Mouse (Mus musculus) embryonic facial prominence, embryonic 13.5 days (tissue): ENCODE results near the gene Rfwd3. TPM values are rescaled to one million over a fixed set of nuclear protein-coding genes. Genes with fewer than 3 reads are reported as not detected.
A peak's percentile ranks its signal among the peaks of the same experiment; 100 is the strongest.
"Not testable (repeated sequence)": the region's sequence is repeated elsewhere in the genome, so short reads cannot be mapped to it uniquely, and the experiment has no call there.

Experiments
- ATAC-seq: fragments of 200-750 bp; cut with Nextera tagmentation; 2 replicates; pipeline ENCODE4 v1.8.0; 2017; ENCODE audit warnings: low read depth; ENCODE audit not compliant: insufficient number of reproducible peaks, insufficient read depth, low FRiP score, low TSS enrichment
- H3K27ac ChIP-seq: fragments of 300-500 bp; sonication (generic); 2 replicates; pipeline ENCODE4 v1.5.1; 2015; ENCODE audit warnings: moderate library complexity, mild to moderate bottlenecking, inconsistent platforms
- H3K27me3 ChIP-seq: fragments of 300-500 bp; sonication (generic); 2 replicates; pipeline ENCODE4 v1.6.1; 2015; ENCODE audit warnings: mild to moderate bottlenecking, inconsistent platforms
- H3K36me3 ChIP-seq: fragments of 300-500 bp; sonication (generic); 2 replicates; pipeline ENCODE4 v1.6.1; 2015; ENCODE audit warnings: mild to moderate bottlenecking, inconsistent platforms
- H3K4me1 ChIP-seq: fragments of 300-500 bp; sonication (generic); 2 replicates; pipeline ENCODE4 v1.6.1; 2015; ENCODE audit warnings: inconsistent platforms
- H3K4me2 ChIP-seq: fragments of 300-500 bp; sonication (generic); 2 replicates; pipeline ENCODE4 v1.6.1; 2015; ENCODE audit warnings: moderate library complexity, mild to moderate bottlenecking, inconsistent platforms
- H3K4me3 ChIP-seq: fragments of 300-500 bp; sonication (generic); 2 replicates; pipeline ENCODE4 v1.5.1; 2015; ENCODE audit warnings: mild to moderate bottlenecking, inconsistent platforms
- H3K9ac ChIP-seq: fragments of 300-500 bp; sonication (generic); 2 replicates; pipeline ENCODE4 v1.6.1; 2015; ENCODE audit warnings: mild to moderate bottlenecking, inconsistent platforms
- H3K9me3 ChIP-seq: fragments of 300-500 bp; sonication (generic); 2 replicates; pipeline ENCODE4 v1.6.1; 2016; ENCODE audit warnings: inconsistent platforms
- WGBS: fragments of 180-500 bp; shearing (Covaris S2); methylation state at CpG from one replicate; pipeline ENCODE4 v1.1.7; 2015; ENCODE audit warnings: mixed read lengths; 5-methylcytosine and 5-hydroxymethylcytosine counted together
- polyA plus RNA-seq: library from polyadenylated mRNA; unstranded; fragments of >200 nt; fragmentation: Nextera tagmentation; extraction: Ambion mirVana; gene quantifications from 2 replicates; pipeline ENCODE4 v1.2.1, GENCODE M21; 2015

Gene Rfwd3
- polyA plus RNA-seq, 1 experiment from 2014 or later = 50.1 TPM

DNA sequence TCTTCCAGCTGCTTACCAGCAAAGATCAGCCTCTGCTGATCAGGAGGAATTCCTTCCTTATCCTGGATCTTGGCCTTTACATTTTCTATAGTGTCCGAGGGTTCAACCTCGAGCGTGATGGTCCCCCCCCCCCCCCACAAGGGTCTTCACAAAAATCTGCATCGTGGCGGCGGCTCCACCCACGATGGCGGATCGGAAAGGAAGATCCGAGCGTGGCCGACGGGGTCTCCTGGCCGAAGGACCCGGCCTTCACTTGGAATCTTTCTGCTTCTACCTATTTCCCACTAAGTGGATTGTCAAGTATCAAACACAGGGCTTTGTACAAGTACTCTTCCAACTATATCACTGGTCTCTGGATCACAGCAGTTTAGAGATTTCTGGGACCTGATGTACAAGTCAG, 10.0 kb upstream of the Rfwd3 start:
- H3K4me3 ChIP-seq, H3K4me1 ChIP-seq, H3K27ac ChIP-seq, ATAC-seq, H3K36me3 ChIP-seq, H3K27me3 ChIP-seq, H3K4me2 ChIP-seq, H3K9ac ChIP-seq, H3K9me3 ChIP-seq: not testable (repeated sequence)
- 84% methylated on average over 15 of the region's 15 CpGs for WGBS

DNA sequence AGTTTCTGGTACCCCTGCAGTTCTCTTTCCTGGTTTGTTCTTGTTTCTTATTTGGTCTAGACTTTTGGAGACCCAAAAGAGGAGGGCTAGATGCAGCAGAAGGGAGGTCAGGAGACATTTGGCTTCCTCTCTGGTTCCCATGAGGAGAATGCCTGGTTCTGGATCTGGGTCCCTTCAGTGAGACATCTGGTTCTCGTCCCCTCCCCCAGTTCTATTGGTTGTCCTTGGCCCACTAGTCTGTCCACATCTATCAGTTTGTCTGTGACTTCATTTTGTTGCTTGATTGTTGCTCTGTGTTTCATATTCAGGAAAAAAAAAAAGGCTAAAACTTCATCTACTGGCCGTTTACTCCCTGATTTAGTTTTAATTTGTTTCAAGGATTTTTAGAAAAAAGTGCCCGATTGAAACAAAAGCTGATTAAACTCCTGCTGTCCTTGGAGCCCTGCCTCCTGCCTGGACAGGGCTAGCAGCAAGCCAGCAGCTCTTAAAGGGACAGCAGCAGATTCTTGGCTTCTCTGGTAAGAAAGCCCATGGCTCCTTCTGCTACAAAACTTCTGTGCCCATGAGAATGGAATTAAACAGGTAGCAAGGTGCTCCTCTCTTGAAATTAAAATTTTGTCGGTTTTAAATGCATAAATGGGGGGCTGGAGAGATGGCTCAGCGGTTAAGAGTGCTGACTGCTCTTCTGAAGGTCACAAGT, 5.2 kb upstream of the Rfwd3 start:
- WGBS = 22% methylated on average over 5 of the region's 5 CpGs
- Histone ChIP-seq H3K27me3 (no peaks in the 10 kb centered on the region), H3K4me1 (no peaks in the 10 kb centered on the region), H3K36me3 (no peaks in the 10 kb centered on the region), H3K27ac (no peak overlapping the region), H3K4me3 (no peak overlapping the region), H3K4me2 (no peak overlapping the region), H3K9me3 (no peaks in the 10 kb centered on the region), H3K9ac (no peak overlapping the region)
- ATAC-seq = no peak

DNA sequence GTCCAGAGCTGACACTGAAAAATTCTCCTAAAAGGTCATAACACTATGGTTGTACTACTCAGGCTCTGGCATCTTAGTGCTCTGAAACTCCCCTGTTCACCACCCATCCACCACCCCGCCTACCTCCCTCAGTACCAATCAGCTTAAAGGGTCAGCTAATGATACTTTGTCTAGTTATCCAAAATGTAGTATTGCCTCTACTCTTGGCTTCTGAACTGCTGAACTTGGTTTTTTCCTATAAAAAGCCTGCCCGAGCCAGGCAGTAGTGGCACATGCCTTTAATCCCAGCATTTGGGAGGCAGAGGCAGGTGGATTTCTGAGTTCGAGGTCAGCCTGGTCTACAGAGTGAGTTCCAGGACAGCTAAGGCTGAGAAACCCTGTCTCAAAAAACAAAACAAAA, 4.3 kb upstream of the Rfwd3 start:
- Histone ChIP-seq H3K27ac (no peak overlapping the region), H3K4me2 (no peak overlapping the region), H3K36me3 (no peaks in the 10 kb centered on the region), H3K9me3 (no peaks in the 10 kb centered on the region), H3K4me3 (no peak overlapping the region), H3K9ac (no peak overlapping the region), H3K4me1 (no peaks in the 10 kb centered on the region), H3K27me3 (no peaks in the 10 kb centered on the region)
- WGBS = 92% methylated on average over 3 of the region's 3 CpGs
- ATAC-seq = no peak

DNA sequence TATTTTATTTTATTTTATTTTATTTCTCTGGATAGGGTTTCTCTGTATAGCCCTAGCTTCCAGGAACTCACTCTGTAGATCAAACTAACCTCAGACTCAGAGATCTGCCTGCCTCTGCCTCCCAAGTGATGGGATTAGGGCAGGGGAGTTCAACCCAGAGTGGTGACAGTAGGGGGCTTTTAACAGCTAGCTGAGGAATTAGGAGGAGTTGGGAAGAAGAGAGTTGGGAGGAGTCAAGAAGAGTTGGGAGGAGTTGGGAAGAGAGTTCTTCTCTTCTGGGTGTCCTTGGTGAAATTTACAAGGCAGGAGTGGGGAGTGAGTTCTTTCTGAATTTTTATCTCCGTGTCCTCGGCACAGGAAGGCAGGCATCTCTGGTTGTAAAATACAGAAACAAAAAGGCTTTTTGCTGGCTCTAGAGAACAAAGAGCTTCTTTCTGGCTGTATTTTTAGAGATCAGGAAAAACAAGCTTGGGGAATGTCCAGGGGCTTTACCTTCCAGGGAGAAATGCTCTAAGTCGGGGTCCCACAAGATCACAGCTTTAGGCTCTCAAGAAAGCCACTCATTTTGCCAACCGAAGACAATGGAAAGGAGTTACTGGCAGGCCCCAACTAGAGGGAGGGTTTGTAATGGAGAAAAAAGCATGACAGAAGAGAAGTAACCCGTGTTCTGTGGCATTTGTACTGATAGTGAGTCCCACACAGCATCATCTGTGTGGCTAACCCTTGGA, 3.2 kb upstream of the Rfwd3 start:
- H3K4me2 ChIP-seq, H3K27me3 ChIP-seq, H3K4me1 ChIP-seq, H3K9me3 ChIP-seq, ATAC-seq, H3K36me3 ChIP-seq, H3K9ac ChIP-seq, H3K4me3 ChIP-seq, H3K27ac ChIP-seq: not testable (repeated sequence)
- 64% methylated on average over 5 of the region's 5 CpGs for WGBS

DNA sequence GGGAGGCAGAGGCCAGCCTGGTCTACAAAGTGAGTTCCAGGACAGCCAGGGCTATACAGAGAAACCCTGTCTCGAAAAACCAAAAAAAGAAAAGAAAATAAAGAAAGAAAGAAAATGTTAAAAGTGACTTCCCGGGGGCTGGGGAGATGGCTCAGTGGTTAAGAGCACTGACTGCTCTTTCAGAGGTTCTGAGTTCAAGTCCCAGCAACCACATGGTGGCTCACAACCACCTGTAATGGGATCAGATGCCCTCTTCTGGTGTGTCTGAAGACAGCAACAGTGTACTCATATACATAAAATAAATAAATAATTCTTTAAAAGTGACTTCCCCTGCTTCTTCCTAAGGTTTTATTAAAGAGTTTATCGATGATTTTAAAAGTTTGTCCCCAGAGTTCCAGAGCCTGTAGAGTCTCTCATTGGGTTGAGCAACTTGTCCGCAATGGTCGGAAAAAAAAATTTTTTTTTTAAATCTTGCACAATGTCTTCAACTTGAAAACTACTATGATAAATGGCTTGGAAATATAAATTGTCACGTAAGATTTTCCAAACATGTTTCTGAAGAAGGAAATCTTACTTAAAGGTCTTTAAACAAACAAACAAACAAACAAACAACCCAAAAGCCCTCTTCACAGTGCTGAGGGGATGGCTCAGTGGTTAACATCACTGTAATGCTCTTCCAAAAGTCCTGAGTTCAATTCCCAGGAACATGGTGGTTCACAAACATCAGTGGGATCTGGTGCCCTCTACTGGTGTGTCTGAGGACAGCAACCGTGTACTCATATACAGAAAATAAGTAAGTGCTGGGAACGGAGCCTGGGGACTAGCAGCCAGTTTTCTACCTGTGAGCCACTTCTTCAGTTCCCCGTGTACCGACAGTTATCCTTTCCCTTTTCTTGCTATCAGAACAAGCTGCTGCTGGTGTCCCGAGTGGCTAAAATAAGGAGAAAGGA, 850 bp upstream of the Rfwd3 start:
- H3K27me3 ChIP-seq = no peaks in the 10 kb centered on the region
- H3K4me1 ChIP-seq = peaks cover 10% of the 10 kb centered on the region; the same call in 1 of the 2 replicates
- no peaks in the 10 kb centered on the region for H3K9me3 ChIP-seq
- H3K36me3 ChIP-seq = peaks cover 6% of the 10 kb centered on the region
- H3K27ac ChIP-seq = no peak overlapping the region
- peak overlapping the region; percentile 94 for H3K4me3 ChIP-seq
- ATAC-seq = no peak
- WGBS = 66% methylated on average over 11 of the region's 11 CpGs
- peak overlapping the region; percentile 57 for H3K4me2 ChIP-seq
- no peak overlapping the region for H3K9ac ChIP-seq

DNA sequence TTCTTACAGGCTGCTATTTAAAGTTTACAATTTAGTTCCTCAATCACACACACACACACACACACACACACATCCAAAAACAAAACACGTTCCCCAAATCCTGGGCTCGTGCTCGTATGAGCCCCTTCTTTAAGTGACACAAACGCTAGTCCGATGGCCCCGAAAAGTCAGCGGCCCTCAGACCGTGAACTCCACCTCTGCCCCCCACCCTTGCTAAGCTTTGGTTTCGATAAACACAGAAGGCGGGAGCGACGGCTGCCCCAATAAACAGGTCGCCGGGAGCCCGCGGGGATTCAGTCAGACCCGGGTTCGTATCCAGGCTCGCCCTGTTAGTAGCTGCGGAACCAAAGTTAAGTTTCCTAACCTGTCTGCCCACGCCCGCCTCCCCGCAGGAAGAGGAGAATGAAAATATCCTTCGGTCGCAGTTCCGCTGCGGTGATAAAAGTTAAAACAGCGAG, 630 bp downstream of the Rfwd3 start:
- ATAC-seq = 0 out of 2 replicates have a peak, but pooled peaks have one; percentile 5
- Histone ChIP-seq H3K27me3 (no peaks in the 10 kb centered on the region), H3K9me3 (no peaks in the 10 kb centered on the region), H3K9ac (peak overlapping the region; percentile 90), H3K4me1 (peaks cover 10% of the 10 kb centered on the region; the same call in 1 of the 2 replicates), H3K4me2 (peak overlapping the region; percentile 66), H3K4me3 (peak overlapping the region; percentile 94), H3K27ac (peak overlapping the region; percentile 90), H3K36me3 (peaks cover 17% of the 10 kb centered on the region)
- WGBS = under 1% methylated on average over 28 of the region's 28 CpGs

DNA sequence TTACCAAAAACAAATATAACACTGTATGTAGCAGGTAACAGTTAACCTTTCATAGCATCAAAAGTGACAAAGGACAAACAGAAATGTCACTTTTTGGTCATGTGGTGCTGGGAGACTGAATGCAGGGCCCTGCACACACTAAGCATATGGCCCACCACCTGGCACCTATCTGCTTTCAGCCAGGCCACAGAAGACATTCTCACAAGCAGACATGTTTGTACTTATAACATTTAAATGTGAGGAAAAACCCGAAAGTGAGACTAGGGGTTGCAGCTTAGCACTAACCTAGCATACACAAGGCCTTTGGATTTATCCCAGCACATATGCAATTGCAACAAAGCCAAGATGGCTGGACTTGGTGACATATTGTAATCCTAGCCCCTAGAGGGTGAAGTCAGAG, 2.0 kb downstream of the Rfwd3 start:
- WGBS = 87% methylated on average over 1 of the region's 1 CpGs

DNA sequence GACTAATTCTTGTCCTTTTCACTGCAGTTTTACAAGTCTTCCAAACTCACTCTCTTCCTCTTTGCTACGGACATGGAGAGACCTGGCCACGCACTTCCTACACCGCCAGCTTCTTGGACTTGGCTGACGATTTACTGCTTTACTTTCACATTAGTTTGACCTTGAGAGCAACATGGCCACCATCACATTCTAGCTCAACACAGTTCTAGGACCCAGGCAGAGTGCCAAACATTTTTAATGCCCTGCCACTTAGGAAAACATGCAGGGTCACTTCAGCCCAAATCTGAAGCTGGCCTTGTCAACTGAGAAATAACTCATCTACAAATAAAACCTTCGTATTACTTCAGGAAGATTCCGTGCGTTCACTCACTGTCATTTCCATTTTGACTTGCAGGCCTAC, 8.3 kb downstream of the Rfwd3 start:
- Histone ChIP-seq H3K4me2 (no peak overlapping the region), H3K36me3 (peaks cover 85% of the 10 kb centered on the region), H3K27me3 (no peaks in the 10 kb centered on the region), H3K27ac (no peak overlapping the region), H3K4me3 (no peak overlapping the region), H3K9me3 (no peaks in the 10 kb centered on the region), H3K9ac (no peak overlapping the region), H3K4me1 (no peaks in the 10 kb centered on the region)
- no peak for ATAC-seq
- WGBS = 97% methylated on average over 7 of the region's 7 CpGs

More for the DNA sequence above, 2.0 kb downstream of the Rfwd3 start:
- H3K27me3 ChIP-seq = no peaks in the 10 kb centered on the region
- peak overlapping the region; percentile 66 for H3K4me2 ChIP-seq
- H3K9me3 ChIP-seq = no peaks in the 10 kb centered on the region
- H3K4me1 ChIP-seq = peaks cover 10% of the 10 kb centered on the region; the same call in 1 of the 2 replicates
- ATAC-seq = no peak
- H3K36me3 ChIP-seq = peaks cover 31% of the 10 kb centered on the region
- H3K4me3 ChIP-seq = no peak overlapping the region
- no peak overlapping the region for H3K27ac ChIP-seq
- peak overlapping the region; percentile 40; the same call in 1 of the 2 replicates for H3K9ac ChIP-seq

DNA sequence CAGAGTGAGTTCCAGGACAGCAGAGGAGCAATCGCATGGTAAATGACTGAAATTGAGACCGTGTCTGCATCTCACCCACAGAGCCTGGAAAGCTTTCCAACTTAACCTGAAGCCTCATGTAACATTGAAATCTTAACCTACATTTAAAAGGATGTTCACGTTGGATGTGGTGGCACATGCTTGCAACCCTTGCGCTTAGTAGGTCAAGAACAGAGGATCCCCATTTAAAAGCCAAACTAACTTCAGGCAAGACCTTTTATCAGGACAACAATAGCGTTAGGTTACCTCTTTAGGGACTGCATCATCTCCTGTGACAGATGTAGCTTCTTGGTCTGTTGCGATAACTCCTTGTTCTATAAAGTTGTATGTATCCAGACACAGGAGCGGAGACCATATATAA, 9.4 kb downstream of the Rfwd3 start:
- Histone ChIP-seq H3K4me1 (no peaks in the 10 kb centered on the region), H3K9me3 (no peaks in the 10 kb centered on the region), H3K36me3 (peaks cover 93% of the 10 kb centered on the region), H3K9ac (no peak overlapping the region), H3K27me3 (no peaks in the 10 kb centered on the region), H3K4me3 (no peak overlapping the region), H3K4me2 (no peak overlapping the region), H3K27ac (no peak overlapping the region)
- 95% methylated on average over 7 of the region's 7 CpGs for WGBS
- no peak for ATAC-seq

DNA sequence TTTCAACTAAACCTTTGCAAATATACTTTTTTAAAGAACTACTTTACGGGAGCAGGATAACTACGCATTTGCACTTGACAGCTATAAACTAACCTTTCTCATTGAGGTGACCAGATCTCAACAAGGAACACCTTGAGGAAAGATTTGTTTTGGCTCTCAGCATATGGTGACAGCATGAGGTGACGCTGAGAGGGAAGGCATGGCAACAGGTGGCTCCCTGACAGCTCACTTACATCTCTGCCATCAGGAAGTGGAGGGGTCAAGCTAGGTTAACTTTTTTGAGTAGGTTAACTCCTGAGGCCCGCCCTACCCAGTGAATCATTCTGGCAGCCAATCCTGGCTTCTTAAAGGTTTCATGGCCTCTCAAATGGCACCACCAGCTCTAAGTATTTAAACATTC, 14.4 kb downstream of the Rfwd3 start:
- H3K27me3 ChIP-seq = no peaks in the 10 kb centered on the region
- H3K36me3 ChIP-seq = peaks cover 86% of the 10 kb centered on the region
- WGBS = 93% methylated on average over 4 of the region's 4 CpGs
- no peak overlapping the region for H3K4me3 ChIP-seq
- no peak overlapping the region for H3K4me2 ChIP-seq
- H3K9ac ChIP-seq = no peak overlapping the region
- ATAC-seq = no peak
- H3K9me3 ChIP-seq = no peaks in the 10 kb centered on the region
- H3K4me1 ChIP-seq = no peaks in the 10 kb centered on the region
- no peak overlapping the region for H3K27ac ChIP-seq

DNA sequence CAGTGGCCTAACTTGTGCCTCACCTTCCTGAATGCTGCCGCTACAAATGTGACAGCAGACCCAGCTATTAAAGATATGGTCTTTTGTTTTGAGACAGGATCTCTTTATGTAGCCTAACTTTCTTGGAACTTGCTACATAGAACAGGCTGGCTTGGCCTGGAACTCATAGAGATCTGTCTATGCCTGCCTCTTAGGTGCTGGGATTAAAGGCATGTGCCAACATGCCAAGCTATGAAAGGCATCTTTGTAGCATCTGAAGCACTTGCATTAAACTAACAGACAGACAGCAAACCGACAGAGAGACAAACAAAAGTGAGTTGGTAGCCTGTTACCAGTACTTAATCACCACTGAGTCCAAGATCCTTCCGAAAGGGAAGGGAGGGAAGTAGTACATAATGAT, 17.9 kb downstream of the Rfwd3 start:
- Histone ChIP-seq H3K4me2 (no peak overlapping the region), H3K9ac (no peak overlapping the region), H3K27me3 (no peaks in the 10 kb centered on the region), H3K9me3 (no peaks in the 10 kb centered on the region), H3K36me3 (peaks cover 88% of the 10 kb centered on the region), H3K27ac (no peak overlapping the region; the same call in 1 of the 2 replicates), H3K4me1 (no peaks in the 10 kb centered on the region), H3K4me3 (no peak overlapping the region)
- WGBS = 84% methylated on average over 3 of the region's 3 CpGs
- ATAC-seq = no peak
